Mouse (Mus musculus): ENCODE results near the gene Egfl8.

GRCm38 (mm10) chr17:34646906-34647787 is 31.4 kb upstream of the Egfl8 start, which contains the start of gene Atf6b:
- TF ChIP-seq CTCF (IDR thresholded peaks at IDR 0.05) (peak; percentile 5), EP300 (IDR thresholded peaks at IDR 0.05) (no peak)
